Mouse (Mus musculus): Measurements from ENCODE around the gene Spsb2.

The Spsb2 gene

DNA sequence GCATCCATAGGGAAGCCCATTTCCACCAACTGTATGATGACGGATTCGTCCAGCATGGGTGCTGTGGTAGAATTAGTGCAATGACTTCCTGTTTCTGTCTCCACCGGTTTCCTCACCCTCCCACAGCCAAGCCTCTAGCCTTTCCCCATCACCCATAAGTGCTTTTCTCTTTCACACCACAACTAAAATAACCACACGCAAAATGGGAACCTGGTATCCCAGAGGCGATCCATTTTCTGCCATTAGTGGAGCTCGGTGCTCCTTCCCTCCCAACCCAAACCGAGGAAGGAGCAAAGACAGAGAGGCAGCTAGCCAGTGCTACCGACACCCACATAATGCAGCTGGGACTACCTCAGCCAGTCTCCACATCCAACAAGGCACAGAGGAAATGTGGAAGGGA is 9.5 kb downstream of the Spsb2 start:
- peak; percentile 4 for DNase-seq

DNA sequence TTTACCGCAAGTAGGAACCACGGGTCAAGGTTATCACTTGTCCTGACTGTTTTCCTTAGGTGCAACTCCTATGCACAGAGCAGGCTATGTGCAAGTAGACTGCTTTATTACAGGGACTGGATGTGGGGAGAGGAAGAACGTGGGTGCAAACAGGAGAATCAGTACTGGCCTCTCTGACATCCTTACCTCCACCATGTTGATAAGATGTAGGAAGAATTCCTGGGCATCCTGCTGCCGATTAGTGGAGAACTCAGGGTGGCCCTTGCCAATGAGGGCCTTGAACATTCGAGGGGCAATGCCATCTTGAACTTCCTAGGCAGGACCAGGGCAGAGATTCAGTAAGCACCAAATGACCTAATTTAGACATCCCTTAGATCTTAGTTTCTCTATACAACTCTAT is 12.4 kb downstream of the Spsb2 start:
- peak; percentile 2 for DNase-seq

DNA sequence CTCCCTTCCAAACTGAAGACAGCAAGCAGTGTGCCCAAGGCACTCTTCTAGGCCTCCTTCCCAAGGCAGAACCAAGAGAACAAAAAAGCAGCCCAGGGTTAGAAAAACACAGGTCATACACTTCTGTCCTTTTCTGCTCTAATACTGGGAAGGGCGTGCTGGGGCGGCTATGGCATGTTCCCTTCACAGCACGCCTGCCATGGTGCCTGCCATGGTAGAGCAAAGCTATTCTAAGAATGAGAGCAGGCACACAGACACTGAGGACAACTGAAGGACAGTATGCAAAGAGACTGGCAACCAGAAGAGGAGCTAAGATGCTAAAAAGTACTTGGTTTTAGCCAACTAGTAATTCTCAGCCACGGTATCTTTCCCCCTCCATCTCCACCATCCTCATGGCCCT is 13.6 kb downstream of the Spsb2 start:
- peak; percentile 1 for DNase-seq

DNA sequence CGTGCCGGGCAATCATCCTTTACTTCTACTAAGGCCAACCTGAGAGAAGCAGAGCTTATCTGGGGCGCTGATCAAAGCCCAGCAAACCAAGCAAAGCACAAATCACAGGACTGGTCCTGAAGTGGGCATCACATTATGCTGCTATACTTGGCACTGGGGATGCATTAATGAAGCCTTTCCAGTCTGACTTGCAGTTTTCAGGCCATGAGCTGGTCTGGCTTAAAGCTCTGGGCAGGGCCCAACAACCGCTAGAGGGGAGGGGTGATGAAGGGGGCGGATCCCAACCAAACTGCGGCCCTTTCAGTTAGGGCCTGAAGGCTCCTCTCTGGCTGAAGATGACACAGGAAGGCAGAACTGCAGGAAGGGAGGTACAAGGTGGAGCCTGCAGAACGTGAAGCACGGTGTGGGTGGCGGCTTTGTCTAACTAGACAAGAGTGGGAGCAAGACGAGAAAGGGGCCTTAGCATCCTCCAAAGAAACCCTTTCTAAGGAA is 19.7 kb downstream of the Spsb2 start:
- peak; percentile 74 for DNase-seq

DNA sequence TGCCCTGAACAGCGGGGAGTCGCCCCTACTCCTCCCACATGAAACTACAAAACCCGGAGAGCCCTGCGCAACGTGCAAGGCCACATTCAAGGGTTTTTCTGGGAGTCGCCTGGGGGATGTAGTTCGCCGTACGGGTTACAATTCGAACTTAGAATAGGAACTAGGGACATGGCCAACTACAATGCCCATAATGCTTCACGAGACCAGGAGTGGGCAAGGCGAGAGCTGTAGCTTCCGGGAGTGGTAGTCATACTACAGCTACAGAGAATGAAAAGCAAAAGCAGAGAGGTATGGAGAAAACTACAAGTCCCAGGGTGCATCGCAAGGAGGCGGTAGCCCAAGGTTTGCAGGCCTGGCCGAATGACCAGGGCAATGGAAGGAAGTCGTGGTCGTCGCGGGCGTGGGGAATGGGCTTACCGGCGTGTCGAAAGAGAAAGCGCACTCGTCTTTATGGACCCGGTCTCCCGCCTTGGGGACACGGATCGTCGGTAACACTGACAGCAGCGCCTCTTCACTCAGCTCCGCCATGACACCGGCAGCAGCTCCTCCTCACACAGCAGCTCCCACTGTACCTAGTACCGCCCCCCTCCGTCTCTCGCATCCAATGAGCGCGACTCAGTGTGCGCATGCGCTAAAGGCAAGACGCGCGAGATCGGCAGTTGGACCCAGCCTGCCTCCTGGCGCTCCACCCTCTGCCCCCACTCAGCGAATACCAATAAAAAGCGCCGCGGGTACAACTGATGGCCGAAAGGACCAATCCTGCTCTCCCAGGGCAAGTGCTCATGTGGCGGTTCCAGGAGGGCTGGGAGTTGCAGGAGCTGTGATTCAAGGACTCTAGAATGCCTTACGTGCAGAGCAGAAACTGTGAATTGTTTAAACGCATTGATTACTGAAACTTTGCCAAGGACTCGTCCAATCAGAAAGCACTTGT is 20.7 kb downstream of the Spsb2 start, which contains the start of the genes Usp5 and Cdca3:
Usp5 (minus strand) TSS at position 617 of the 931 bp plus-strand sequence.
Cdca3 (plus strand) TSS at position 680 of the 931 bp plus-strand sequence.
- peak; percentile 100 for DNase-seq

DNA sequence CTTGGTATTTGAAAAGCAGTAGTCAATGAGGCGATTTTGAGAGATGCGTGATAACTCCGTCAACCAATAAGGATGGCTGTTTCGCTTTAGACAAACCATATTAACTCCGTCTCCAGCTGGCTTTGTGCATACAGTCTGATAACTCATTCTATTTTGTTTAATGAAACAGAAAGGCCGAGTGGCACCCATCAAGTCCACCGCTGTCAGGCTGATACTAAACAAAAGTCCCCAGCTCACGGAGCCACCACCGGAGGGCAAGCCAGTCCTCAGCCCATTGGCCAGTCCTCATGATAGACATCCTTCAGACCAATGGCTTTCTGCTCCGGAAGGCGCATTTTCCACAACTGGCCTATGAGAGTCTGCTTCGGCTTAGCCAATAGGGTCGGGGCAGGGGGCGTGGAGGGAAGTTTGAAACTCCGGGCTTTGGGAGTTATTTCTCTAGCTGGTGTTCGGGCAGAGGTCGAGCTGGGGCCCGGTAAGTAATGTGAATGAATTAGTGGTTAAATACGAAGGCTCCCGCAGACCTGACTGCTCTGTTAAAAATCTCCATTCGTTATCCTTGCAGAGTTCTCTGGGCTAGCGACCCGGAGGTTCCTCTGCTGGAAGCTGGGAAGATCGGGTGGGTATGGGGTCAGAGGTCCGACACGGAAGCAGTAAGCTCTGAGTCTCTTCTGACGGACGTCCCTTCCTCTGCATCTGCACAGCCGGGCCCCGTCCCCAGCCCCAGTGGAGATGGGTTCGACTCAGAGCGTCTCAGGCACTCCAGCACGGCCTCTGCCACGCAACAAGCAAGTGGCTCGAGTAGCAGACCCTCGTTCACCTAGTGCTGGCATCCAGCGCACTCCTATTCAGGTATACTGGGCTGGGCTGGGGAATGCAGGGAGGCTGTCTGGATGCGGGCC is 21.6 kb downstream of the Spsb2 start:
- DNase-seq, result peak; percentile 94

DNA sequence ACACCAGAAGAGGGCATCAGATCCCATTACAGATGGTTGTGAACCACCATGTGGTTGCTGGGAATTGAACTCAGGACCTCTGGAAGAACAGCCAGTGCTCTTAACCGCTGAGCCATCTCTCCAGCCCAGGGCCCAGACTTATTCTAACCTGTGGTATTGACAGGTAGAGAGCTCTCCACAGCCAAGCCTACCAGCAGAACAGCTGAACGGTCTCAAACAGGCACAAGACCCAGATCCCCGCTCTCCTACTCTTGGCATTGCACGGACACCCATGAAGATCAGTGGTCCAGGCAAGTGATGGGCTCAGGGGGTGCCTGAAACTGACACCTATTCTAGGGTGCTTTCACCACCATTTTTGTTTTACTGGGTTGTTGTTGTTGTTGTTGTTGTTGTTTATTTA is 22.7 kb downstream of the Spsb2 start:
- DNase-seq, result peak; percentile 57

DNA sequence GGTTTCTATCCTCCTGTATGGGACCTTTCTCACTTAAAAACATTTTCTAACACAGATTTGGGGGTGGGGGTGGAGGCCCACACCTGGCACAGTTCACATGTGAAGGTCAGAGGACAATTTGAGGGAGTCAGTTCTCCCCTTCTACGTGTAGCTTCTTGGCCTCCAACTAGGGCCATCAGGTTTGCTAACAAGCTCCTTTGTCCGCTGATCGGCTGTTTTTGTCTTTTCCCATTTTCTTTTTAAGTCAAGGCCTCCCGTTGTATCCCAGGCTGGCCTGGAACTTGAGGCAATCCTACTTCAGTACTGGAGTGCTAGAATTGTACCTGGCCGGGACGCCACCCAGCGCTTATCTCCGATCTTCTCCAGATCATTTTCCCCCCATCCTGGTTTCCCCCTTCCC is 23.2 kb downstream of the Spsb2 start:
- peak; percentile 32 for DNase-seq

DNA sequence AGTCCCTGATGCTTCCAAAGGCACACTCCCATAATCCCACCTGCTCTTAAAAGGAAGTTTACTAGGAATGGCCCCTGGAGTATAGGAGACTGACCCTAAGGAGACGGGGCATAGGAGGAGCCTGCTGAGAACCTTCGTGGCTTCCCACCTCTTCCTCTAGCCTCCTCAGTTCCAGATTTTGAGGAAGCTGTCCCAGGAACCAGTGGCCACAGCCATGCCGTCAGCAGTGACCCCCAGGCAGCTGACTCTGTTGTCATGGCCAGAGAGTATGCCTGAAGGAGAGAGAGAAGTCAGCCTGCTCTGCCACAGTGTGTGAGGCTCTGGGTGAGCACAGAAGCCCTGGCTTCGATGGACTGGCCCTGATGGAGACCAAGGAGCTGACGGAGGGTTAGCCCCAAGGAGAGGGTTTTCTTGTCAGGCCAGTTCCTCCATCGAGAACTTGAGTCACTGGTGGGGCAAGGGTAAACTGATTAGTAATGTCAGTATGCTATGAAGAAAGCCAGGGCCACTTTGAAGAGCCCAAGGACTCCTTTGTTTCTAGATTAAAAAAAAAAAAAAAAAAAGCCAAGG is 26.1 kb downstream of the Spsb2 start:
- DNase-seq, result no peak

DNA sequence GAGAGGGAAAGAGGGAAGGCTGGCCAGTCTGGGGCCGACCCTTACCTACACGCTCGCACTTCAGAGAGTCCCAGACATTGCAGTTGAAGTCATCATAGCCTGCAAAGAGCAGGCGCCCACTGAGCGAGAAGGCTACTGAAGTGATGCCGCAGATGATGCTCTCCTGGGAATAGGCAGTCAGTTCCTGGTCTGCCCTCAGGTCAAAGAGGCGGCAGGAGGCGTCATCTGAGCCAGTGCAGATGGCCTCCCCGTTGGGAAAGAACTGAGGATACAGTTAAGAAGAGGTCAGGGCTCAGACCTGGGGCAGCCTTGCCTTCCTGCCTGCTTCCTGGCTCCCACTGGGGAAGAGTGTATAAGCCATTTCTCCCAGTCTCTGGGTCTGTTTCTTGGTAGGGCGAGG is 27.1 kb downstream of the Spsb2 start:
- DNase-seq, result no peak

DNA sequence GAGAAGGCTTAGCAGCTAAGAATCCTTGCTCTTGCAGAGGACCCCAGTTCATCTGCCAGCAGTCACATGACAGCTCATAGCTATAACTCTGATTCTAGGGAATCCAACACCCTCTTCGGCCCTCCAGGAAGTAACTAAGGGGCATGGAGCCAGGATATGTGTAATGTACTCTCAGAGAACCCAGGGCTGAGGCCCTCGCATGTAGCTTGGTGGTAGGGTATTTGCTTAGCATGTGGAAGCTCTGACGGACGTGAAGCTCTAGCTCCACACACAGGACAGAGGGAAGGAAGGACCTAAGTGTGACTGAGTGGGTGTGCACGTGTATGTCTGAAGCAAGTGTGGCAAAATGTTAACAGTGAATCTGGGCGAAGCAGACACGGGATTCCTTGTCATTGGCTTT is 27.9 kb downstream of the Spsb2 start:
- no peak for DNase-seq

DNA sequence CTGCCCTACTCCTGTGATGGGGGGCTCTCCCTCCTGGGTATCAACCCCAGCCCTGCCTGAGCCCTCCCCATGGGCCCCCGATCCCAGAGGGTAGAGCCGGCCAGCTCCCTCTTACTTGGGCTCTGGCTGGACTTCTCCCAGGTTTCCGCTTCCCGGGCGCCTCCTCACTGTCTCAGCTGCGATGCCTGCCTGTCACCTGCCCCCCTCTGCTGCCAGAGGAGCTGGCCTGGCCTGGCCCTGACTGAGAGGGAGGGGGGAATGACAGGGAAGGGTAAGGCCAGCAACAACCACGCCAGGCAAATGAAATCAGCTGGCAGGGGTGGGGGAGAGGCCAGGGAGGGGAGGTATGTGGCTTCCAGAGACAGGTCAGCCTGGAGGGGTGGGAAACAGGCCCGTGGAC is 31.3 kb downstream of the Spsb2 start:
- peak; percentile 36 for DNase-seq

DNA sequence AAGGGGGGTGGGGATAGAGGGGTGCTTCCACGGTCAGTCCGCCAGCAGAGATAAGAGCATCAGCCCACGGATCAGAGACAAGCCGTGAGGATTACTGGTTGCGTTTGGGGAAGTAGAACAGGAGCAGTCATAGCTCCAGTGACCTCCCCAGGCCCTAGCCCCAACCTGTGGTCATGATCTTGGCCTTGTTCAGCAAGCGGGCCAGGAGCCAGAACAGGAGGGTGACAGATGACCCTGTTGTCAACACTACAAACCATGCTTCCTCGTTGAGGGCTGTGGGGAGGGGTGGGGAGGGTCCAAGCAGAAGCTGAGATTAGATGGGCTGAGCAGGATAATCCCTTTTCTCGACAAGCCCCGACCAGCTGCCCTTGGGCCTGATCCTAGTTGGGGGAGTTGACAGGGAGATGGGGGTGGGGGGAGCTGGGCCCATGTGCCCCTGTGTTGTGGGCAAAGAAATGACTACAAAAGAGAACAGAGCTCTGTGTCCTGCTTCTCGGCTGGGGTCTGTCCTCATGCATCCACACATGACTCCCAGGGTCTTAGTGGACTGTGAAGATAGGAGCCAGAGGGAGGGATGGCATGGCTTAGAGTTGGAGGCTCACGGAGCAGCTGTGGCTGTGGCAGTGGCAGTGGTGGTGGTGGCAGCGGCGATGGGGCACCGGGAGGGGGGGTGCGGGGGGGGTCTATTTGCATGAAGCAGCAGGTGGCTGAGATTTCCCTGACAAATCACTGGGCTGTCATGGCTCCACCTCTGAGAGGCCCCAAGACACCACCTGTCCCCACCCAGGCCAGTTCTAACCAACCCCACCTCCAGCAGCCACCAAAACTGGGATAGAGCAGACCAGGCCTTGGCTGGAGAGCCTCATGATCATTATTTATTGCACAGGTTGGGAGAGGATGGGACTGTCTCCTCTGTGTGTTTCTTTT is 32.0 kb downstream of the Spsb2 start, which contains the start of gene Gnb3:
Gnb3 (minus strand) TSS at position 35 of the 927 bp plus-strand sequence.
- DNase-seq, result no peak

DNA sequence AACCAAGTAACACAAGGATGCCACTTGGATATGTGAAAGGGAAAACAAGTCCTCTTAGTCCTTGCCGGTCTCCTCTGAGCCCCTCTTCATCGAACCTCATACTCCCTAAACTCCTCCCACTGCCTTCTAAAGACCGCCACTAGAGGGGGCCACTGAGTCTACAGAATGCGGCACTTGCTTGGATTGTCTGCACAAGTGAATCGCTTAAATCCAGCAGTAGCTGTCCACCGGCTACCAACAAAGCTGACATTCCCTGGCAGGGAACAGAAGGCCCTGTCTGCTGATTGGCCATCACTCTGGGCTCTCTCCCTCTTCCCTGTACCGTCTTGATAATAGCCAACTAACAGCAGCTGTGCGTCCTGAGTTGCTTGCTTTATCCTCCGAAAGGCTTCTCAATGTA is 38.8 kb downstream of the Spsb2 start:
- peak; percentile 91 for DNase-seq

DNA sequence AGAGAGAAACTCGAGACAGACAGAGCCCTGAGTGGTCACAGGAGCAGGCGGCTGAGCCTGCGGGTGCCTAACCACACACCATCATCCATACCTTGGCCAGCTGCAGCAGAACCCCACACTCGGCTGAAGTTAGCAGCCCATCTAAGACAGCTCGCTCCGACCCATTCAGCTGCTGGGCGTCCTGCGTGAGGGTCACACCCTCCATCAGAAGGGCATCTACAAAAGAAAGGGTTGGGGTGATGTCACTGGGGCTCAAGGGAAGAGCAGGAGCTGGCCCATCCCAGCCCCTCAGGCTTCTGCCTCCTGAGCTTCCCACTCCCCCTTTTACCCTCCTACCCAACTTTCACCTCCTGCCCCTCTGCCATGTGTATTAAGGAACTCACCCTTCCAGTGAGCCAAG is 42.1 kb downstream of the Spsb2 start:
- no peak for DNase-seq

DNA sequence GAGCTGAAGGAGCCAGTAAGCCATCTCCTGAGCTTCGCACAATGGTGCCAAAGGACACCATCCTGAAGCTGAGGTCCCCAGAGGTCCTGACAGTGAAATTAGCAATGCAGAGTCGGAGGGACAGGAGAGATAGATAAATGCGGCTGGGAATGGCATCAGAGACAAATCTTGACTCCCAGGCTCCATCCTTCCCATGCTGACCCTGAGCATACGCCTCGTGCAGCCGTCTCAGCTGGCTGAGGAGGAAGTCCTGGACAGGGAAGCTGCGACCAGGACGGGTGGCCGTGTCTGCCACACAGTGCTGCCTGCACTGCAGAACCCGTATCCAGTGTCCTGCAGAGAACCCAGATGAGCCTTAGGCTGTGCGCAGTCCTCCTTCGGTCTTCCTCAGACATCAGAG is 46.2 kb downstream of the Spsb2 start:
- no peak for DNase-seq

DNA sequence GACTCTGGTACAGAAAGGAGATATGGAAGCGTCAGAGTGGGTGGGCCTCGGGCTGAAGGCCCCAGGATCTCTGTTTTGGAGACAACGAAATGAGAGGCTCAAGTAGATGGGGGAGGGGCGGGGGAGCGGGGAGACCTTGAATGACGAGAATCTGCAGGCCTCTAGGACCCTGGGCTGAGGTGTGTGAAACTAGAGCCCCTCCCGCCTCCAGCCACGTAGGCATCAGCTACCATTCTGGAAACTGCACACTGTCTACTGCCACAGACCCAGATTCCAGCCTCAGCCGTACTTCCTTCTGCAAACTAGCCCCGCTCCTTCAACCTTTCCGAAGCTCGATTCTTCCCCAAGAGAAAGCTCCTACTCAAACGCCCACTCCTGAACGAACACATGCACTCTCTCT is 47.9 kb downstream of the Spsb2 start:
- DNase-seq, result peak; percentile 69

DNA sequence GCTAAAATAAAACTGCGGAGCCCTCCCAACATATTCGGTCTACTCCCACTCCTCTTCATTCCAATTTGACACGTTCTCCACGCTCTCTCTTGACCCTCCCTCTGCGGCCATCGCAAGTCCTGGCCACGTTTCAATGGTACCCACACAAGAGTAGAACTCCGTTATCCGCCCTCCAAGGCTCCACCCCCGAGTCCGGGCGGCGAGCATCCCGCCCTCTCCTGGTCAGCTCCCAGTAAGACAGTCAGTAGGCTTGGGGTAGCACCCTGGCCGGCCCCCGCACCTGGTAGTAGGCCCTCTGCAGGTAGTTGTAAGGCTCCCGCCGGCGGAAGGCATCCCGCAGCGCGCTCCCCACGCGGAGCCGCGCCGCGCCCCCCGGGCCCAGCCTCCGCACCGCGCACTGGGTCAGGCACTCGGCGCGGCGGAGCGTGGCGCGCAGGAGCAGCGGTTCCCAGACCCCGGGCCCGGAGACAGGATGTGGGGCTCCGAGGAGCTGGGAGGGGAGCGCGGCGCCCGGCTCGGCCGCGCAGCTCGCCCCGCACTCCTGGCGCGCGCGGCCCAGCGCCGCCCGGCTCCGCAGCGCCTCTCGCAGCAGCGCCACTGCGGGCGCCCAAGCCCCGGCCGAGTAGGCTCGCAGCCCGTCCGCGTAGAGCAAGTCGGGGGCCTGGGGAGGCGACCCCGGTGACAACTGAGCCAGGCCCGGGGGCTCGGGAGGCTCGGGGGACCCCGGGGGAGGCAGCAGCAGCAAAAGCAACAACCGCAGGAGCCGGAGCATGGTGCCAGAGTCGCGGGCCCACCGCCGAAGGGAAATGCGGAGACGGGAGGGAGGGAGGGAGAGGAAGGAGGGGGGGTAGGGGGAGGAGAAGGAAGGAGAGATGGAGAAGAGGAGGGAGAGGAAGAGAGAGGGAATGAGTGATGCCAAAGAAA is 48.7 kb downstream of the Spsb2 start, which contains the start of gene P3h3:
P3h3 (minus strand) TSS at position 837 of the 924 bp plus-strand sequence.
- DNase-seq, result peak; percentile 93

DNA sequence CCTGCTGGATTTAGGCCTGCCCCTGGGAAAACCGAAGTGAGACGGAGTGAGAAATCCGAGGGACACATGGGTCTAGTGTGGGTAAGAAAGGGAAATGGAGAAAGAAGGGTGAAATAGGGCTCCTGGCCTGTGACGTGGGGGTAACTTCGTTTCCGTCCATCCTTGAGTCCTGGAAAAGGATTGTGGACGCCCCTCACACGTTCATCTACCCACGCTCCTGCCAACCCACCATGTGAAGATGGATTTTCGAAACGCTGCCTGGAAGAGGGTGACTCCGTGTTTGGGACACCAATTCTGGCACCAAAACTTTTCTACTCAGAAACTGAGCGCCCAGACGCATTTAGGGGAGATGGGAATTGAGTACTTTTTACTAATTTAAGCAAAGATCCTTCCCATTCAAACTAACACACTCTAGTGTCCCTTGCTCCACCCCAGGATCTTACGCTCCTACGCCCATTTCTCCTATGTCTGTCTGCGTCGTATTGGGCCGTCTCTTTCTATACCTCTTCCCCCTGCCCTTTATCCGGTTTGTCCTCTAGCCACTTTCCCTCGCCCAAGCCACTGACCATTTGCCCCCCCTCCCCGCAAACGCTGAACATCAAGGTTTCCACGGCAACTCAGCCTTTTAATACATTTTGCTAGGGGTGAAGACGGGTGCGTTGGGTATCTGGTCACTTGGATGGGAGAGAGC is 49.5 kb downstream of the Spsb2 start:
- peak; percentile 67 for DNase-seq
